Mouse (Mus musculus) hindlimb bud, embryonic 11.5 days (tissue): ENCODE data around the gene H2-Q6.
"Not testable (repeated sequence)": the region's sequence is repeated elsewhere in the genome, so short reads cannot be mapped to it uniquely, and the experiment has no call there.

Source experiments
- DNase-seq: peaks from one replicate; pipeline ENCODE4 v3.0.0-alpha.2; 2012; ENCODE audit warnings: low read depth, low spot score; ENCODE audit errors: extremely low spot score

H2-Q6 gene

DNA sequence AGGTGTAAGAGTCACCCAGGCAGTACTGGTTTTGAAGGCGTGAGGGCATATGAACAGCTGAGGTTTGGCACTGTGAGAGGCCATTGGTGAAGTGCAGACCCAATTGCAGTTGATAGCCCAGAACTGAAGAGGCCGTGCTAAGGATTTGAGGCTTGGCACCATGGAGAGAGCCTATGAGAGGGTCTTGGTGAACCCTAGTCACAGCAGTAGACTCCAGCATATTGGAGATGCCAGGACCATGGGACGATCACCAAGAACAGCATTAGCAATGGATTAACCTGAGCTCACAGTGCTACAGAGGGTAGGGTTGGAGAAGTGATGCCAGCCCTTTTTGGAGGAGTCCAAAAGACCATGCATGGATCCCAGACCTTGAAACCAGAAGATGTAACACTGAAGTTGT, 7.5 kb downstream of the H2-Q6 start:
- DNase-seq = not testable (repeated sequence)

DNA sequence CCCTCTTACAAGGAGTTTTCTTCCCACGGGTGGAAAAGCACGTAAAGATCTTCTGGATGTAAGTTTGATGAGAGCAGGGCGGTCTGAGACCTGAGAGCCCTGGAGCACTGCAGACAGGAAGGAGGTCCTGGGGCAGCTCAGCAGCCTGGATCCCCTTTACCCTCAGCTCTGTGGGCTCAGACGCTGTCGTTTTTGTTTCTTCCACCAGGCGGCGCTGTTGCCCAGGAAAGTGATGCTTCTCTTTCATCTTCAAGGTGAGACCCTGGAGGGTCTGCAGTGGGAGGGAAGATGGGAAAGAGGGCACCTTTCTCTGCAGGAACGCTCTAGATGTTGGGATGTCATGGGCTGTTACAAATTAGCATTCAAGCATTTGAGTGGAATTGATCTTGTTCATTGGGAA, 10.2 kb downstream of the H2-Q6 start:
- not testable (repeated sequence) for DNase-seq

DNA sequence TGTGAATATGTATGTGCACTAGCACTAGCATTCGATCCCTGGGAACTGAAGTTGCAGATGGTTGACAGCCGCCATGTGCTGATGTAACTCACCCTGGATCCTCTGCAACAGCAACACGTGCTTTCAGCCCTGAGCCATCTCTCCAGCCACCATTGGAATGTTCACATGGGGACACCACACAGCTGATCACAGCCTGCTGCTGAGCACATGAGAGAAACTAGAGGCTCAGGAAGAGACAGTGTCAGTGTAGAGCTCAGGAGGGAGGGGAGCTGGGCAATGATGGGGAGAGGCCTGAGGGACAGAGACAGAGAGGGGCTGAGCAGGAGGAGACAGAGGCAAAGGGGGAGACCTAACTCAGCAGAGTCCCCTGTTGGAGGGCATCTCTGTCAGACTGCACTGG, 10.9 kb downstream of the H2-Q6 start:
- DNase-seq = not testable (repeated sequence)

GRCm38 (mm10) chr17:35437386-35437936, 12.8 kb downstream of the H2-Q6 start:
- DNase-seq = not testable (repeated sequence)

- DNase-seq = not testable (repeated sequence)
Observed at GRCm38 (mm10) chr17:35438395-35438794, 13.7 kb downstream of the H2-Q6 start.

- DNase-seq = not testable (repeated sequence)
Observed at GRCm38 (mm10) chr17:35438885-35439284, 14.2 kb downstream of the H2-Q6 start, which contains the start of gene H2-Q7. Gene H2-Q7, plus strand, starts transcription at chr17:35439155.

- DNase-seq = not testable (repeated sequence)
Observed at GRCm38 (mm10) chr17:35439295-35439747, 14.7 kb downstream of the H2-Q6 start.

GRCm38 (mm10) chr17:35439925-35440645, 15.4 kb downstream of the H2-Q6 start:
- not testable (repeated sequence) for DNase-seq

- not testable (repeated sequence) for DNase-seq
Observed at GRCm38 (mm10) chr17:35442376-35442775, 17.7 kb downstream of the H2-Q6 start.

- not testable (repeated sequence) for DNase-seq
Observed at GRCm38 (mm10) chr17:35444510-35444909, 19.9 kb downstream of the H2-Q6 start.

DNA sequence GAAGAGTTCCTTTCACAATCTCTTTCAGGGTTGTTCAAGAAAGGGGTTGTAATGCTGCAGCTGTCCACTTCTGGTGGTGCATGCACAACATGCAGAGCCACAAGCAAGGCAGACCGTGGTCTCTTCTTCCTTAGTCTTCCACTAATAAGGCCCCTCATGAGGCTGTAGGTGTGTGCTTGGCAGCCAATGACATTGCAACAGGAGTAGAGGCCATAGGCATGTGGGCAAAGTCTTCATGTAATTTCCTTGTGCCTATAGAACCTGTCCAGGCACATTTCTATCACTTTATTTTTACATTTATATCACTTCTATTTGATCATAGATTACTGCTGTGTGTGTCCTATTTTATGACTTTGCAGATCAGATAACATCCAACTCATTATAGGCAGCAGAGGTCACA, 33.6 kb downstream of the H2-Q6 start:
- DNase-seq = not testable (repeated sequence)

DNA sequence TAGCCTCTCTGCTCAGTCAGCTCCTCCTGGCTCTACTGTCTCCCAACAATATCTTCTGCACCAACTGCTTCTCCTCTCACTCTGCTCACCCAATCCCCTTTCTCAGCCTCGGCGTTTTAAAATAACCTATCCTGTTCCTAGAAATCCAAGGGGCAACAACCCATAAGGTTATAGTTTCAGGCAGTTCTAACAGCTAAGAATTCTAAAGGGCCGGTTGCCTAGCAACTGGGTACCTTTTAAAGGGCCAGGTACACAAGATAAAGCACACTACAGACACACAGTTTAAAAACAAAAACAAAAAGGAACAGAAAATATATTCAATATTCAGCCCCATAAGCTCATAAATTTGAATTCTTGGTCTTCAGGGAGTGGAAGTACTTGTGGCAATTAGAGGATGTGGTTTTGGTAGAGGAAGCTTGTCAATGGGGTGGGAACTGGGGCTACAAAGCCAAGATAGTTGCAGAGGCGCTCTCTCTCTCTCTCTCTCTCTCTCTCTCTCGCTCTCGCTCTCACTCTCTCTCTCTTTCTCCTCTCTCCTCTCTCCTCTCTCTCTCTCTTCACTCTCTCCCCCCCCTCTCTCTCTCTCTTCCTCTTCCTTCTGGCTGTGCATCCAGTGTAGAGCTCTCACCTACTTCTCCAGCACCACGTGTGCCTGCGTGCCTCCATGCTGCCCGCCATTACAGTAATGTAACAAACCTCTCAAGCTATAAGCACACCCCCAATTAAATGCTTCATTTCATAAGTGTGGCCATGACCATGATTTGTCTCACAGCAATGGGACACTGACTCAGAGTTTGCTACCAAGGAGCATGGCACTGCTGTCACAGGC, 36.1 kb downstream of the H2-Q6 start:
- not testable (repeated sequence) for DNase-seq

DNA sequence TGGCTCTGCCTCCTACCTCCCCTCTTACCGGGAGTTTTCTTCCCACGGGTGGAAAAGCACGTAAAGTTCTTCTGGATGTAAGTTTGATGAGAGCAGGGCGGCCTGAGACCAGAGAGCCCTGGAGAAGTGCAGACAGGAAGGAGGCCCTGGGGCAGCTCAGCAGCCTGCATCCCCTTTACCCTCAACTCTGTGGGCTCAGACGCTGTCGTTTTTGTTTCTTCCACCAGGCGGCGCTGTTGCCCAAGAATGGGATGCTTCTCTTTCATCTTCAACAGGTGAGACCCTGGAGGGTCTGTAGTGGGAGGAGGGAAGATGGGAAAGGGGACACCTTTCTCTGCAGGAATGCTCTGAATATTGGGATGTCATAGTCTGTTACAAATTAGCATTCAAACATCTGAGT, 41.0 kb downstream of the H2-Q6 start:
- DNase-seq = not testable (repeated sequence)

DNA sequence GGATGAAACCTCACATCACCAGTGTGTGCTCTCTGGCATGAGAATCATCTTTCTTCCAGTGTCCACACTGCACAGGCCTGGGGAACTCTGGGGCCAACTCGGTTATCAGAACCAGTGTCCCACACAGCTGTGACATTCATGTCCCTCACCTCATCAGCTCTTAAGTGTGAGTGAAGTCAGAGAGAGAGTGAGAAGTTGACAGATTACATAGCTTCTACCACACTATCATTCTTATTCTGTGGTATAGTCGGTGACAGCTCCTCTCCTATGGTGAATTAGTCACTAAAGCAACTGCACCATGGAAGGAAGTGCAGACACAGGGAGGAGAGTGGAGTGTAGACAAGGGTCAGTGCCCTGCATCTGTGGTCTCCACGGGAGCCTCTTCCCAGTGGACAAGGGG, 44.3 kb downstream of the H2-Q6 start:
- DNase-seq = not testable (repeated sequence)

GRCm38 (mm10) chr17:35469842-35470751, 45.4 kb downstream of the H2-Q6 start, which contains the start of gene H2-Q10:
Gene H2-Q10, plus strand, starts transcription at chr17:35470089.
- no peak for DNase-seq
